Mouse (Mus musculus): ENCODE data around the gene Polrmt. TPM values are rescaled to one million over a fixed set of nuclear protein-coding genes. Genes with fewer than 3 reads are reported as not detected.

Polrmt gene
- total RNA-seq, 2 experiments from 2014 or later = 36.1 to 44.7 TPM

DNA sequence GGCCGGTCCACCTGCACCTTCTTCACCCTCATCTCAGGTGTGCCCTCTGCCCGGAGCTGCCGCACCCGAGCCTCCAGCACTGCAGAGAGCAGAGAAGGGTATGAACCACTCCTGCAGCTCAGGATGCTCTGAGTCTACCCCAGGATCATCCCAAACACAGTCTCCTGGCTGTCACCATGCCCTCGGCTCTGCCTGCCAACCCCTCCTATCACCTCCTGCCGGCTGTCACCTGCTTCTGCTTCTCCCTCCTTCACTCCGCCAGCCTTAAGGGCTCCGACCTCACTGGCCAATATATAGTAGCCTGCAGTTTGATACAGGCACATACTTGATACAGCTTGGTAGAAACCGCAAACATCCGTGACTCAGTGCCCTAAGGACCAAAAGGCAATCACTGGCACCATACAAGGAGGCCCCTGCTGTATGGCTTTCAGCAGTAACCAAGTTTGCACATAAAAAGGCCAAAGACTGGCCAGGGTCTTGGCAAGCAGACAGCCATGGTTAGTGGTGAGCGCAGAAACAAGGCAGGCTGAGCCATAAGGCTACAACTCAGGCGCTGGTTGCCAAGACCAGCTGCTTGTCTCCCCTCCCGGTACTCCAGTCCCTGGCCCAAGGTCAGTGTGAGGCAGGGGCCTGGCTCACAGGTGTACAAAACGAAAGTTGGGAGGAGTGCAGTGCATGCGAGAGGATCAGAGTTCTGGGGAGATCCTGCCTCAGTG lies 2.6 kb downstream of the Polrmt start:
- DNase-seq (ENCODE audit: low spot score in 2 of 2) = no peak

DNA sequence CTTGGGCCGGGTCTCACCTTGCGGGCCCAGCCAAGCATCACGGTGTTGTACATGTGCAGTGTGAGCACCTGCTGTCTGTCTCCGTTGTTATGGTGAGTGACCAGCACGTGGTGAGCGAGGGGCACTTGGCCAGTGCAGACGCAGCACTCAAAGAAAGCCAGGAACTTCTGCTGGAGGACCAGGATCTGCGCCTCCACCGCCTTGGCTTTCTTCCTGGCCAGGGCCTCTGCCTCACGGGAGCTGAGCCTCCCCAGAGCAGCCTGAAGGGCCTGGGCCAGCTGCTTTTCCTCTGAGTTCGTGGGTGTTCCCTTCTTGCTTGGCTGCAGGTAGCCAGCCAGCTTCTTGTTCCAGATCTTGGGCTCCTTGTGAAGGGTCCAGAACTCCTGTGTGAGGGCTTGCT lies 3.2 kb downstream of the Polrmt start:
- DNase-seq (ENCODE audit: low spot score in 2 of 2) = no peak

DNA sequence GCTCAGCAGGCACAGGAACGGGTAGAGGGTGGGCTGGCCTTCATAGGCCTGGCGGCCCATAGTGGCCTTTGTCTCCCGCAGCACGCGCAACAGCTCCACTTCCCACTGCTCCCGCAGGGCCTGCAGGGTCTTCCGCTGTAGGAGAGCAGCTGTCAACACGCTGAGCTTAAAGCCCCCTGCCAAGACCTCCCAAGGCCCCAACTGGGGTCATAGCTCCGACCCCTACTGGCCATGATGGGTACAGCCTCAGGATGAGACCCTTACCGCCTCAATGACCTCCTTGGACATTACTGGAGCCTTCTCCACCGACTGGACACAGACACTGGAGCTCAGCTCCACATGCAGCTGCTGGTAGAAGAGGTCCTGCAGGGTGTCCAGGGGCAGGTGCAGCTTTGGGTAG lies 5.5 kb downstream of the Polrmt start:
- DNase-seq (ENCODE audit: low spot score in 2 of 2) = no peak

DNA sequence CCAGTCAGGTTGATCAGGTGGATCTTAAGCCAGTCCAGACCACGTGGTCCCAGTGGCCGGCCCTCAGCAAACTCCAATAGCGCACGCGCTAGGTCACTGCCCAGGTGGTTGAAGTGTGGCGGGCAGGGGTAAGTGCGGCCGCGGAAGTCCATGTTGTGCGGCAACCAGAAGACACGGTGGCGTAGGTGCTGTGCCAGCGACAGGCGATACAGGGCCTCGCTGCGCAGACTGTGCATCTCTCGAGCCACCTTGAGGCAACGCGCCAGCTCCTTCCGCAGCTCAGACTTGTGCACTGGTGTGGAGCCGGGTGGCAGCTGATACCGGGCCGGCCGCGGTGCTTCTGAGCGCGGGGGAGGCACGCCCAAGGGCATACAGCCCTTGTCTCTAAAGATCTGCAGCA lies 7.1 kb downstream of the Polrmt start:
- no peak for DNase-seq (ENCODE audit: low spot score in 2 of 2)

DNA sequence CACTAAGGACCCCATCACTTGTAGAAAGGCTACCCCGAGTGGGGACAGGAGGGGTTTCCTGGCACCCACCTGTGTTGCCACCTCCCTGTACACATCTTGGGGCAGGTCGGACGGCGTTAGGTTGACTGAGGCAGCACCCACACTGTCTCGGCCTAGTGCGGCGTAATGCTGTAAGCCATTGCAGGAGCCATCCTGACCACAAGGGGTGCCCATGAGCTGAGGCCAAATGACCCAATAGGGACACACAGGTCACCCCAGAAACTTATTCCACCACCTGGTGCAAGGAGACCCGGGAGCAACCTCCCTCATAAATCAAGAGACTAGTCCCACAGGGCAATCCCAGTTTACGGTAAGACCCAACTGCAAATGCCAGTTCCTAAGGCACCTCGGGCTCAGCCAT lies 8.1 kb downstream of the Polrmt start:
- DNase-seq (ENCODE audit: low spot score in 2 of 2) = no peak

DNA sequence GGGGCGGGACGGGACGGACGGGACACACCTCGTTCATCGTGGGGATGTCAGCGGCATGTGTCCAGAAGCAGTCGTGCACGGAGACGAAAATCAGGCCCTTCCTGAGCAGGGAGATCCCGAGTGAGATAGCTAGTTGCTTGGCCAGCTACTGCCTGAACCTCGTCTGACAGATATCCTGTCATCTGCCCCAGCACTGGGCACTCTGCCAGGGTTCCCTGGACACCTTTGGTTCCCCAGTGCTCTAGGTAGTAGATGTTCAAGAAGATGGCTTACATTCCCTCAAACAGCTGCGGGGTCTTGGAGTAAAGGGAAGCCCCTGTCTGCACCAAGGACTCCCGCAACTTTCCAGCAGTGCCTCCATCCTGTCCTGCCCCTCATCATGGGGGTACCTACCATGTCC lies 9.7 kb downstream of the Polrmt start:
- DNase-seq (ENCODE audit: low spot score in 2 of 2) = no peak

DNA sequence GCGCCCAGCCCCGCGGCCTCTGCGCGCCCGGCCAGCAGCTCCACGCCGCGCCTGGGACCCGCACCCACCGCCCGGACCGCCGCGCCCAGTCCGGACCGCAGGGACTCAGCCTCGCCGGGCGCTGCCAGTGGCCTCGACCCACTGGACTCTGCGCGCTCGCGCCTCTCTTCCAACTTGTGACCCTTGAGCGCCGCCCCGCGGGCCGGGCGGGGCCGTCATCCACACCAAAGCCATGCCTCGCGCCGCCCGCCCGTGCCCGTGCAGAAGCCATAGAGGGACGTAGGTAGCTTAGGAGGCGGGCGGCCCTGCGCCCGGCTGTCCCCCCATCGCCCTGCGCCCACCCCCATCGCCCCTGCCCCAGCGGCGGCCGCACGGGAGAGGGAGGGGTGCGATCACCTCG lies 11.0 kb downstream of the Polrmt start:
- DNase-seq (ENCODE audit: low spot score in 2 of 2) = no peak

DNA sequence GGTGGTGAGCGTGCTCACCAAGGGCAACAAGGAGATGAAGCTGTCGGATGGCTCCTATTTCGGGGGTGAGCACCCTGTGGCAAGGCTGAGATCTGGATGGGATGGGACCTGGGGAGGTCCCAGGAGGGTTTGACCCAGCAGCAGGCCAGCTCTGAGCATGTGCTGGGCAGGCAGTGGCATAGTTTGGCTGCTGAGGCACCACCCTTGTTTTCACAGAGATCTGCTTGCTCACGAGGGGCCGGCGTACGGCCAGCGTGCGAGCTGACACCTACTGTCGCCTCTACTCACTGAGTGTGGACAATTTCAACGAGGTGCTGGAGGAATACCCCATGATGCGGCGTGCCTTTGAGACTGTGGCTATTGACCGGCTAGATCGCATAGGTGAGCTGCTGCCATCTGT lies 12.5 kb downstream of the Polrmt start:
- DNase-seq (ENCODE audit: low spot score in 2 of 2) = no peak

DNA sequence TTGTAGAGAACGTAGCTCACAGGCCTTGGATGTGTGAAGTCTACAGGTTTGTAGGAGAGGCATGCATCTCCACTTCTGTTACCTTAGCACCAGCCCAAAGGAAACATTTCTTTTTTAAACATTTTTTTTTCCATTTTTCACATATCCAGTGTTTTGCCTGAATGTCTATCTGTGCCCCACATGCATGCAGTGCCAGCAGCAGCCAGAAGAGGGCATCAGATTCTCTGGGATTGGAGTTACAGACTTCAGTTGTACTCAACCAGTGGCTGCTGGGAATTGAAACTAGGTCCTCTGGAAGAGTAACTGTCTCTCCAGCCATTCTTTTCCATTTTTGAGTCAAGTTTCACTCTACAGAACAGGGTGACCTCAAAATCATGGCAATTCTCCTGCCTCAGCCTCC lies 13.9 kb downstream of the Polrmt start:
- DNase-seq (ENCODE audit: low spot score in 2 of 2) = no peak

DNA sequence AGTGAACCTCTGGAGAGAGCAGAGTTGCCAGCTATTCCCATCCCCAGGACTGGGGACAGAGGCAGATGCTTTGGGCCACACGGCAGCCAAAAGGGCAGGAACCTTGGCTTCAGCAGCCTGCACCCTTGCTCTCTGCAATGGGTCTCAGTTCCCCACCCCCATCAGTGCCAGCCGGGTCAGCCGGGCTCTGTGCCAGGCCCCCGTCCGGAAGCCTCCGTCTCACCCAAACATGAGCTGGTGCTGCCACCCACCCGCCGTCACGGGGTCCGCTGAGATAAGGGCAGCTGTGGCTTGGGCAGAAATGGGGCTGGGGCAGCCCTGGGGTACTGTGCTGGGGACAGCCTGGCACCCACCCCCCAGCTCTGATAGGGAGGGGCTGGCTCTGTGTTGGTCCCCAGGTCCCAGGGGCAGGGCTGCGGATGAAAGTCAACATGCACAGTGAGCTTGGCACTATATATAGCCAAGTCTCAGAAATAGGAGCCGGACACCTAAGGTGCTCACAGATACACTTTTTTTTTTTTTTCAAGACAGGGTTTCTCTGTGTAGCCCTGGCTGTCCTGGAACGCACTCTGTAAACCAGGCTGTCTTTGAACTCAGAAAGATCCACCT lies 16.9 kb downstream of the Polrmt start:
- no peak for DNase-seq (ENCODE audit: low spot score in 2 of 2)

DNA sequence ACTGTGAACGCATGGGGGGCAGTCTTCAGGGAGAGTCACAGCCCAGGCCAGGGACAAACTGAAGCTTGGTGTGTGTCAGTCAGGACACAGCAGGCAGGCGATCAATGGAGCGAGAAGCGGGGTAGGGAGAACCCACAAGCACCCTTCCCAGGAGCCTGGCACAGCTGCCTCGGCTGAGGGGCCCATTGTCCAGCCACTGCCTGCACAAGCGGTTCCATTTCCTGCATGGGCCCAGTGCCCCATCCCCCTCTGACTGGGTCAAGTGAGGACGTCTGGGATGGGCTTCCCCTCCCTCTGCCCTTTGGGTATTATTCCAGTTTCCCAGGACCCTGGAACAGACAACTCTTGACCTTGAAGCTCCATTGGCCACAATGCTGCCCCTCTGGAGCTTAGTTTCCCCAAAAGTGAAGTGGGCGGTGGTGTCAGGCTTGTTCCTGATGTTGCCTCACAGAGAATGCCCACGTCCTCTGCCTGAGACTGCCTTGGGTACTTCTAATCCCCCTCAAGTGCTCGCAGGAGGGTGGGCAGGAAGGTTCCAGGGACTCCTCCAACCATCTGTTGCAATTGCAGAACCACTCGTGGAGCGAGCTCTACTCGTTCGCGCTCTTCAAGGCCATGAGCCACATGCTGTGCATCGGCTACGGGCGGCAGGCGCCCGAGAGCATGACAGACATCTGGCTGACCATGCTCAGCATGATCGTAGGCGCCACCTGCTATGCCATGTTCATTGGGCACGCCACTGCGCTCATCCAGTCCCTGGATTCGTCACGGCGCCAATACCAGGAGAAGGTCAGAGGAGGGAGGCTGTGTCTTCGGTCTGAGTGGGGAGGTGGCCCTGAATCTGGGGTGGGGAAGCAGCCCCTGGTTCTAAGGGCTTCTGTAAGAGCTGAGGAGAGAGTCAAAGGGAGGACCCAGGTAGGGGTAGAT lies 17.8 kb downstream of the Polrmt start:
- DNase-seq (ENCODE audit: low spot score in 2 of 2) = no peak

DNA sequence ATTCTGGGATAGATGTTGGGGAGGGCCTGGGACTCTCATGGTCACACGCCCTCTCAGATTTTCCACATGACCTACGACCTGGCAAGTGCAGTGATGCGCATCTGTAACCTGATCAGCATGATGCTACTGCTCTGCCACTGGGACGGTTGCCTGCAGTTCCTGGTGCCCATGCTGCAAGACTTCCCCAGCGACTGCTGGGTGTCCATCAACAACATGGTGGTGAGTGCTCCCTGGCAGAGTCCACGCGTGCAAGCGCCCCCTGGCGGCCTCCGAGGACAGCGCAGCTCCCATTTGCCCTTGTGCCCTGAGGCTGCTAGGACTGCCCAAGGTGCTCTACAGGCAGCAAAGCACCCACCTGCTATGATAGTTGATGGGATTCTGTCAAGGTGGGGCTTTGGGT lies 20.3 kb downstream of the Polrmt start:
- DNase-seq (ENCODE audit: low spot score in 2 of 2) = no peak

DNA sequence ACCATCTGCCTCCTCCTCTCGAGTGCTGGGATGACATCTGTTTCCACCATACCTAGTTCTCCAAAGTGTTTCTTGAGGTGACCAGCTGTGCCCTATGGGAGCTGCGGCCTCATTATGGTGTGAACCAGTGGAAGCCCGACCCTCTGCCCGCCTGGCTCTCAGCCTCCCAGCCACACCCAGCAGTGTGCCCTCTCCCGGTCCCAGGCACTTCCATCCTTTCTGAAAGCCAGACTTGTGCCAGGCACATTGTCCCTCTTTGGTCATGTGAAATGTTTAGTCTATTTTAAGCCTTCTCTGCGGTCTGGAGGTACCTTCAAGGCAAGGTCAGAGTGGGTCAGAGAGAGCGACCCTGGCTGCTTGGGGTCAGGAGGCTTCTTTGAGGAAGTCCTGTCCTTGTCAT lies 22.7 kb downstream of the Polrmt start:
- DNase-seq (ENCODE audit: low spot score in 2 of 2) = no peak

DNA sequence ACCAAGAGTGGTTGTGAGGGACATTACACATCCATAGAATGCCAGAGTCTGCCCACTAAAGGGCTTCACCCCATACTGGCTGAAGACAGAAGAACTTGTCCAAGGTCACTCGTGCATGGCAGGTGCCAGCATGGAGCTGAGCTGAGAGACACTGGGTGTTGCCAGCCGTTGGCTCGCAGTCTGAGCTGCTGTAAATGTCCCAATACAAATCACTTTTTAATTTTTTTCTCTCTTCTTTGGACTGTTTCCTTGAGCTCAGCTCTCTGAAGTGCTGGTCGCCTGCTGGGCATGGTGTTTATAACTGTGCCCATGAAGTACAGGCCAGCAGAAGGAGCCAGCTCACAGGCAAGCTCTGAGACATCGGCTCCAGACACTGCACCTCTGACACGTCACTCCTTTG lies 23.3 kb downstream of the Polrmt start:
- DNase-seq (ENCODE audit: low spot score in 2 of 2) = no peak

DNA sequence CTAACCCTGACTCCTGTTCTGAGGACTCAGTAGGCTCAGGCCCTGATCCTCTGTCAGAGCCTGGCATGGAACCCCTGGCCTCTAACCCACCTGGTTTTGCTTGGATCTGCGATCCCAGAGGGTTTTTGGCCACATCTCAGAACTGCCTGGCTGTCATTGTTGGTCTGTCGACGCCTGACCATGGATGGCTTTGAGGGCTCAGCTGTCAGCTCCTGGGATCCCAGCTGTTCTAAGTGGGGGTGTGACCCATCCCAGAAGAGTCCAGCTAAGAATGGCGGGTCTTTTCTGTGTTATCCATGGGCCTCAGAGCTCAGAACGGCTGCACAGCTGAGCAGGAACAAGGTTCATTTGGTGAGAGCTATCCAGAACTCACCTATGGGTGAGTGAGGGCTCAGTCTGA lies 25.3 kb downstream of the Polrmt start:
- DNase-seq (ENCODE audit: low spot score in 2 of 2) = no peak

DNA sequence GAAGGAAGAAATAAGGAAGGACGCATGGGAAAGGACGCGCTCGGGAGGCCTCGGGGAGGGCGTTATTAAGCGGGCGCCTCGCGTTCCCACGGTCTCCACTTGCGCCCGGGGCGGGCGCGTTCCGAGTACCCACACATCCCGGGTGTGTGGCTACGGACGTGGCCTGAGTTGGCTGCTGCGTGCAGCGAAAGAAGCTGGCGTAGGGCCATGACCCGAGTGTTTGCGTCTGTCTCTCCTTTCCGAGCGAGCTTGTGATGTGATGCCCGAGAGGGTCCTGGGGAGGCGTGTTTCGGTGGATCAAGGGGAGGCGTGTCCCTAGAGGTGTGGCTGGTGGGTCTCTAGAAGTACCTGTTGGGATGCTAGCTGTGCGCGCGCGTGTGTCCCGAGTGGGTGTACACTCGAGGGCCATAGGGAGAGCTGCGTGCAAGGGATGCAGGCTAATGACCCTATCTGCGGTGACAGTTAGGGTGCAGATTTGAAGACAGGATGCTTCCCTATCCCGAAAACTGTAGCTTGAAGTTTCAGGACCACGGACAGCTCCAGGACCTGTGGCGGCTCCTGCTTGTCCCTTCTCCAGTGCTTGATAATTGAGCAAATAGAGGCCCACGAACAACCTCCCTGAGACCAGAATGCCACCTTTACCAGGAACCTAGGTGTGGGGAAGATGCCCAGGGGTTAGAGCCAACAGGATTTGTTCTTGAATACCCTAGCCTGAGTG lies 28.6 kb downstream of the Polrmt start:
- DNase-seq (ENCODE audit: low spot score in 2 of 2) = peak in 1 of 2 experiments; percentile 58

DNA sequence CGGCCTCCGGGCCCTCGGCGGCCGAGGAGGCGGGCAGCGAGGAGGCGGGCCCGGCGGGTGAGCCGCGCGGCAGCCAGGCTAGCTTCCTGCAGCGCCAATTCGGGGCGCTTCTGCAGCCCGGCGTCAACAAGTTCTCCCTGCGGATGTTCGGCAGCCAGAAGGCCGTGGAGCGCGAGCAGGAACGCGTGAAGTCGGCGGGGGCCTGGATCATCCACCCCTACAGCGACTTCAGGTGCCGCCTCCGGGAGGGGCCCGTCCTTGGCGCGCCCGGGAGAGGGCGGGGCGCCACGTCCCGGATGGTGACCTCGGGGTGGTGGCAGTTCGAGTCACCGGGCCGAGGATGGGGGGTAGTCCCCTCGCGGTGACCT lies 29.4 kb downstream of the Polrmt start:
- no peak for DNase-seq (ENCODE audit: low spot score in 2 of 2)

DNA sequence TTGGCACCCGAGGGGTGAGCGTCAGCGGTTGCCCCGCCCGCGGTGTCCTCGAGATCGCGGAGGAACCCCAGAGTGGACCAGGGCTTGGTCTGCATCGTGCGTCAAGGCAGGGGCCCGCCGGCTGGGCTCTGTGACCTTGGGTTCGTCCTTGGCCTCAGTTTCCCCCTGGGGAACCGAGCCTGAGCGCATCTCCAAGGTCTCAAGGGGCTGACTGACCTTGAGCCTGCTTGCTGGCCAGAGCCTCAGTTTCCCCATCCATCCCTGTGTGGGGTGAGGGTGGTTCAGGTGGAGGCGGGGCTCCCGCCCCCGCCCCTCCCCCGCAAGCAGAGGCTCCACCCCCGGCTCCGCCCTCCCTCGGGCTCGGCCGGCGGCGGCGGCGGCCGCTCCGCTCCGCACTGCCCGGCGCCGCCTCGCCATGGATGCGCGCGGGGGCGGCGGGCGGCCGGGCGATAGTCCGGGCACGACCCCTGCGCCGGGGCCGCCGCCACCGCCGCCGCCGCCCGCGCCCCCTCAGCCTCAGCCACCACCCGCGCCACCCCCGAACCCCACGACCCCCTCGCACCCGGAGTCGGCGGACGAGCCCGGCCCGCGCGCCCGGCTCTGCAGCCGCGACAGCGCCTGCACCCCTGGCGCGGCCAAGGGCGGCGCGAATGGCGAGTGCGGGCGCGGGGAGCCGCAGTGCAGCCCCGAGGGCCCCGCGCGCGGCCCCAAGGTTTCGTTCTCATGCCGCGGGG lies 30.0 kb downstream of the Polrmt start, which contains the start of gene Hcn2:
Hcn2 (plus strand) TSS at position 381 of the 734 bp plus-strand sequence.
- no peak for DNase-seq (ENCODE audit: low spot score in 2 of 2)

DNA sequence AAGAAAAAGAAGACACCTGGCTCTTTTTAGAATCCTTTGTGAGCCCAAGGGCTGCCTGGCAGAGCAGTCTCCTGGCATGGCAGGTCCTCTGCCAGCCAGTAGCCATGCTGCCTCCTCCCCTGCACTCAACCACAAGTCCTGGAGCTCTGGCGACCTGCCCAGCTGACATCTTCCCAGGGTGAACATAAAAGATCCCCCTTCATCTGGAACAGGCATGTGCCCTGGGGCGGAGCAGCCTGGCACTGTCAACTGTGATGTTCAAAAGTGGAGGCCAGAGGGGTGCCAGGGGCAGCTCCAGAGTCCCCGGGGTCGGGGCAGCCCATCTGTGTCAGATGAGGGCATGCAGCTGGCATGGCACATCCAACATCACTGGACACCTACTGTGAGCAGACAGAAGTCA lies 31.4 kb downstream of the Polrmt start:
- DNase-seq (ENCODE audit: low spot score in 2 of 2) = no peak

DNA sequence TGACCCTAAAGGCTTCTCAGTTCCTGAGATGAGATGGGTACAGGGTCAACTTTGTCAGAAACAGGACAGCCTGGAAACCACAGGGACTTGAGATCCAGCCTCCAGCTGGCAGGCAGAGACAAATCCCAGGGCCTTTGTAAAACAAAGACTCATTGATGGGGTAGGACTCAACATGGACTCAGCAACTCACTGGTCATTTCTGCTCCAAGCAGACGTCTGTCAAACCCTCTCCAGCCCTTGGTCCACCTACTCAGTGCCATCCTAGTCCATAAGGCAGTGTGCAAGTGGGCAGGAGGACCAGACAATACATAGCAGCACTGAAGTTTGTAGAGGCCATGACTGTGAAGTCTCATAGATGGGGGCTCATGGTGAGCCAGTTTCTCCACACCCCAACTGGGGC lies 33.2 kb downstream of the Polrmt start:
- DNase-seq (ENCODE audit: low spot score in 2 of 2) = no peak

All from layer of hippocampus, postnatal 10 days (tissue).